Mouse (Mus musculus): ENCODE measurements at regions not wholly inside any gene's neighbourhood (a gene's known extent, or its start where the extent isn't known, plus 50 kb on each side); places are given as distances from the start of the nearest gene placed in this dataset.

- no peak for TF ChIP-seq CTCF (IDR thresholded peaks at IDR 0.05; ENCODE audit: borderline replicate concordance, insufficient read depth, low read depth, low read length)
- TF ChIP-seq POLR2A (IDR thresholded peaks at IDR 0.05; ENCODE audit: borderline replicate concordance, insufficient read depth, low read length) = no peak
Observed at GRCm38 (mm10) chr1:49809386-49809785, 1091.1 kb upstream of the Tmeff2 start.
